Mouse (Mus musculus): ENCODE data around the gene Slc24a5.

Slc24a5 gene

GRCm38 (mm10) chr2:125119381-125120110, 51.6 kb downstream of the Slc24a5 start:
- DNase-seq (ENCODE audit: low spot score), result no peak

GRCm38 (mm10) chr2:125122288-125122623, 54.3 kb downstream of the Slc24a5 start:
- no peak for DNase-seq (ENCODE audit: low spot score)

- DNase-seq (ENCODE audit: low spot score), result peak; percentile 80
Measured at GRCm38 (mm10) chr2:125122624-125123476, 54.9 kb downstream of the Slc24a5 start.

GRCm38 (mm10) chr2:125123477-125123852, 55.5 kb downstream of the Slc24a5 start, which contains the start of gene Myef2:
TSS of gene Myef2 (minus strand) at chr2:125123661.
- DNase-seq (ENCODE audit: low spot score), result peak; percentile 89

GRCm38 (mm10) chr2:125125824-125126223, 57.9 kb downstream of the Slc24a5 start:
- no peak for DNase-seq (ENCODE audit: low spot score)

- DNase-seq (ENCODE audit: low spot score), result no peak
Measured at GRCm38 (mm10) chr2:125126792-125127191, 58.9 kb downstream of the Slc24a5 start.

GRCm38 (mm10) chr2:125134113-125134512, 66.2 kb downstream of the Slc24a5 start:
- DNase-seq (ENCODE audit: low spot score), result no peak

- peak; percentile 76 for DNase-seq (ENCODE audit: low spot score)
Measured at GRCm38 (mm10) chr2:125135903-125136811, 68.2 kb downstream of the Slc24a5 start, which contains the start of gene Ctxn2. TSS of gene Ctxn2 (plus strand) at chr2:125136692.

- no peak for DNase-seq (ENCODE audit: low spot score)
Measured at GRCm38 (mm10) chr2:125136846-125137245, 68.9 kb downstream of the Slc24a5 start.

Data from testis, postnatal 14 days (tissue).